In genomic region chr3:8245822-8246221, GRCm38 (mm10) we compare ENCODE assay signal across 8 mouse cellular contexts.
DNase-seq lines count a peak whose midpoint lies in the region; ATAC-seq and TF ChIP-seq lines count a peak whose summit lies in the region.
"Not testable (repeated sequence)": the region's sequence is repeated elsewhere in the genome, so short reads cannot be mapped to it uniquely, and the experiment has no call there.

No protein-coding gene starts in this region.

- not testable (repeated sequence) for H3K9me3 ChIP-seq in heart, embryonic 10.5 days; liver, embryonic 11.5 days (ENCODE audit: control insufficient read depth, low read length)

- DNase-seq in CD4-positive helper T cell, adult 2 months (ENCODE audit: low read depth, low spot score): peak; percentile 29
- DNase-seq in adrenal gland, postnatal 10 days: peak; percentile 46
- peak; percentile 59 to 67 for DNase-seq in cerebellum, postnatal 4 days (ENCODE audit: low spot score in 2 of 2)
- DNase-seq in heart, embryonic 10.5 days (ENCODE audit: low spot score): peak; percentile 79
- peak; percentile 56 to 58 for DNase-seq in layer of hippocampus, adult 2 months (ENCODE audit: low spot score in 2 of 2)
- peak; percentile 46 for DNase-seq in liver, embryonic 11.5 days (ENCODE audit: low spot score)
- peak; percentile 50 for DNase-seq in right cerebral cortex, adult 18-20 months
- DNase-seq in thymus, postnatal 10 days (ENCODE audit: low spot score in 2 of 2): peak; percentile 55 to 77

- not testable (repeated sequence) for H3K4me1 ChIP-seq in heart, embryonic 10.5 days; liver, embryonic 11.5 days (replicated peaks; ENCODE audit: control insufficient read depth, insufficient read depth, low read length)

- H3K4me3 ChIP-seq in heart, embryonic 10.5 days; layer of hippocampus, adult 2 months; liver, embryonic 11.5 days (ENCODE audit: low read depth, low read length): not testable (repeated sequence)

- TF ChIP-seq CTCF in layer of hippocampus, adult 2 months (conservative IDR thresholded peaks at IDR 0.05): not testable (repeated sequence)

- not testable (repeated sequence) for H3K9ac ChIP-seq in liver, embryonic 11.5 days (ENCODE audit: low read depth, low read length)

- not testable (repeated sequence) for H3K4me2 ChIP-seq in liver, embryonic 11.5 days

- 17% methylated on average over 1 of the region's 1 CpGs for WGBS in heart, embryonic 10.5 days
- WGBS in liver, embryonic 11.5 days: 28% methylated on average over 1 of the region's 1 CpGs

- not testable (repeated sequence) for H3K27me3 ChIP-seq in heart, embryonic 10.5 days (ENCODE audit: insufficient read depth, poor library complexity, severe bottlenecking); liver, embryonic 11.5 days (replicated peaks; ENCODE audit: control insufficient read depth, insufficient read depth, low read length)

- not testable (repeated sequence) for H3K27ac ChIP-seq in heart, embryonic 10.5 days; layer of hippocampus, adult 2 months; liver, embryonic 11.5 days (ENCODE audit: low read depth, low read length)

- ATAC-seq in liver, embryonic 11.5 days (replicated peaks; ENCODE audit: low FRiP score): not testable (repeated sequence)

- H3K36me3 ChIP-seq in heart, embryonic 10.5 days; liver, embryonic 11.5 days (ENCODE audit: control insufficient read depth, insufficient read depth, low read length): not testable (repeated sequence)

Comparison
In these comparisons a context has a peak if more than half of its experiments do, and no peak if none do; other contexts are left out.
1. DNase-seq: peak in every context shown above with its lines; median percentile 79 in heart, embryonic 10.5 days; 66 in thymus, postnatal 10 days; 63 in cerebellum, postnatal 4 days; 57 in layer of hippocampus, adult 2 months; 50 in right cerebral cortex, adult 18-20 months; 46 in adrenal gland, postnatal 10 days; 46 in liver, embryonic 11.5 days; 29 in CD4-positive helper T cell, adult 2 months.